Mouse (Mus musculus): ENCODE results near the gene Slc24a3. TPM values are rescaled to one million over a fixed set of nuclear protein-coding genes. Genes with fewer than 3 reads are reported as not detected.

Gene Slc24a3
- polyA plus RNA-seq, 1 experiment from 2014 or later, result 7.9 TPM

DNA sequence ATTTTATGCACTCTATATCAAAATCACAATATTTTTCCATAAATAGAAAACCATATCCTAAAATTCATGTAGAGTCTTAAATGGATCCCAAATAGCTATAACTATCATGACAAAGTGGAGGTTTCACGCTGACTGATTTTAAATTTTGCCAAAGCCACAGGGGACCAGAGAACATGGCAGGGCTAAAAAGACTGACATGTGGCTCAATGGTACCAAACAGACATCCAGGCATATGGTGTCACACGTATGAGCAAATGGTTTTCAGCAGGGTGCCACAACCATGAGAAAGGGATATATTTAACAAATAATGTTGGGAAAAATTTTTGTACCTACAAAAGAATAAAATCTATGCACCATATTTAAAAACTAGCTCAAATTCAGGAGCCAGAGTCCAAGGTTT, 173.3 kb downstream of the Slc24a3 start:
- Histone ChIP-seq H3K4me2 (replicated peaks) (no peak overlapping the region), H3K27me3 (replicated peaks) (no peaks in the 10 kb centered on the region), H3K27ac (no peak overlapping the region), H3K9ac (no peak overlapping the region), H3K36me3 (no peaks in the 10 kb centered on the region), H3K4me3 (no peak overlapping the region), H3K9me3 (no peaks in the 10 kb centered on the region), H3K4me1 (no peaks in the 10 kb centered on the region)
- no peak for ATAC-seq (ENCODE audit: low FRiP score, low read depth)
- WGBS, result 83% methylated on average over 2 of the region's 2 CpGs

DNA sequence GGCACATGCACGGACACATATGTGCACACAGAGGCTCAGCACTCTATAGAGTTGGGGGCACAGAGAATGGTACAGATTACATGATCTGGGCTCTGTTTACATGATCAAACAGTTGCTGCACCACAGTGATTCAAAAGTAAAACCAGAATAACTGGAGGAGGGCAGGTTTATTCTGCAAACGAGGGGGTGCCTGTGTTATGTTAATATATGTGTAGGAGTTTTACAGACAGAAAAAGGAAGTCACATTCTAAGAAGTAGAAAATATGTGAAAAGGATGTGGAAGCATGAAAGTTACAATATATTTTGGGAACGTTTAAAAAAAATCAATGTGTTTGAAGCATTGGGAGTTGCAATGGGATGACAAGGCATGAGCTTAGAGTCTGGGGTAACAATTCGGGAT, 175.4 kb downstream of the Slc24a3 start:
- H3K4me3 ChIP-seq, result no peak overlapping the region
- H3K27ac ChIP-seq, result no peak overlapping the region
- no peaks in the 10 kb centered on the region for H3K27me3 ChIP-seq (replicated peaks)
- H3K36me3 ChIP-seq, result no peaks in the 10 kb centered on the region
- H3K9me3 ChIP-seq, result no peaks in the 10 kb centered on the region
- no peak for ATAC-seq (ENCODE audit: low FRiP score, low read depth)
- H3K4me1 ChIP-seq, result no peaks in the 10 kb centered on the region
- H3K9ac ChIP-seq, result no peak overlapping the region
- H3K4me2 ChIP-seq (replicated peaks), result no peak overlapping the region
- WGBS, result 85% methylated on average over 4 of the region's 4 CpGs

DNA sequence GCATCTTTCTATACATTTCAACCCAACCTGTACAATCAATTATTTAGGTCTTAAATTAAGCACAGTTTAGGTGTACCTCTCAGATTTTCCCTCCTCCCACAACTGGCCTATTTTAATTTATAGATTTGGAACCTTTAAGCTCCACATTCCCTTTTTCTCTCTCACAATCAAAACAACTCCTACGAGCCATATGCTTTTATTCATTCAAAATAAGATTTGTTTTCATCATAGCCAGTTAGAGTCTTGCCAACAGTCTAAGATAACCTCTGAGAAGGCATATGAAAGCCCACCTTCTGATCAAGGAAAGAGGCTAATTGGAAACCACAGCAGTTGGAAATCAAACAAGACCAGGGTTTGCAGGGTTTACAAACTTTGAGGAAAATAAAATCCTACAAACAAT, 177.0 kb downstream of the Slc24a3 start:
- no peak overlapping the region for H3K4me2 ChIP-seq (replicated peaks)
- no peaks in the 10 kb centered on the region for H3K4me1 ChIP-seq
- H3K27ac ChIP-seq, result no peak overlapping the region
- no peaks in the 10 kb centered on the region for H3K36me3 ChIP-seq
- WGBS, result 83% methylated on average over 1 of the region's 1 CpGs
- no peaks in the 10 kb centered on the region for H3K9me3 ChIP-seq
- ATAC-seq (ENCODE audit: low FRiP score, low read depth), result no peak
- no peak overlapping the region for H3K9ac ChIP-seq
- no peaks in the 10 kb centered on the region for H3K27me3 ChIP-seq (replicated peaks)
- no peak overlapping the region for H3K4me3 ChIP-seq

DNA sequence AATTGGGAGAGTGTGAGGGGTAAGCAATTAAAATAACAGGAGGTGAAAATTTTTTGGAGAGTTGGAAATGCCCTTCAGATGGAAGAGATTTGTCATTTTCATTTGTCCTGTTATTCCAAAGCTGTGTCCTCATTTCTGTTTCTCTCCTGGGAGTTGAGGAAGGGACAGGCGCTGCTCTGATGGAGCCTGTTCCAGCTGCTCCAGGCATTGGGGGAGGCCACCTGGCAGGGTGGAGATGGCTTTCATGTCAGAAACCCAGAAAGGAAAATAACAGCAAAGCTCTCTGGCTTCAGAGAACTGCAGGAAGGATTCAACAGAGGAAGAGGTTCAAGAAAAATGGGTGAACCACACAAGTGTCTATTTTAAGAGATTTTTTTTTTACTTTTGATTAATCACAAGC, 186.2 kb downstream of the Slc24a3 start:
- 76% methylated on average over 1 of the region's 1 CpGs for WGBS
- H3K9ac ChIP-seq, result no peak overlapping the region
- ATAC-seq (ENCODE audit: low FRiP score, low read depth), result no peak

DNA sequence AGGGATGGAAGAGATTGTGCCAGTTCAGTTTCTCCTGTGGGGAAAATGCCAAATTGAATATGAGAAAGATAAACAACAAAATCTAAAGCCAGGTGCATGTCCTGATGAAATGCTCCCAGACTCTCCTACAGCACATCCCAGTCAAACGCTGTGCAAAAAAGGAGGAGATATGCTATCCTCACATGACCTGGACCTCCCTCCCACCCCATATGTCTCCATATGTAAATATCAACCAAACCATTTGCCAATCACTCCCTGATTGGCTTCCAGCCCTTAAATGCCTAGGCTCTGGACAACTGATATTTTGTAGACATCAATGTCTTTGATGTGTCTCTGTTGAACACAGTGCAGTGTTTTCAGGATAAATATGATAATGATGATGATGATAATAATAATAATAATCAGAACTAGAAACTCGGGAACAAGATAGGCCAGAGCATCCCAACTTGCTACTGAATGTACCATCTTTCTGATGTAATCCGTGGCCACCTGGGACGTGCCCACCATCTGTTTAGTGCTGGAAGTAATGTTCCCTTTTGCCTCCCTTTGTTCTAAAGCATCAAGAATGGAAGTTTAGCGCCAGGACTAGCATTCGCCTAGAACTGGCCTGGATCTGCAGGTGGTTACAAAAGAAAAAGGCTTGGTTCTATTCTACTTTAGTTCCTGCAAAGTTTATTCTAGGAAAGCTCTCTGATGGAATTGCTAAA, 190.8 kb downstream of the Slc24a3 start:
- H3K4me2 ChIP-seq (replicated peaks), result no peak overlapping the region
- H3K9me3 ChIP-seq, result no peaks in the 10 kb centered on the region
- no peak overlapping the region for H3K4me3 ChIP-seq
- ATAC-seq (ENCODE audit: low FRiP score, low read depth), result no peak
- H3K27ac ChIP-seq, result no peak overlapping the region
- no peaks in the 10 kb centered on the region for H3K36me3 ChIP-seq
- WGBS, result 81% methylated on average over 6 of the region's 6 CpGs
- H3K27me3 ChIP-seq (replicated peaks), result no peaks in the 10 kb centered on the region
- no peak overlapping the region for H3K9ac ChIP-seq
- H3K4me1 ChIP-seq, result no peaks in the 10 kb centered on the region

More for the DNA sequence above, 186.2 kb downstream of the Slc24a3 start:
- no peak overlapping the region for H3K4me3 ChIP-seq
- no peaks in the 10 kb centered on the region for H3K9me3 ChIP-seq
- no peaks in the 10 kb centered on the region for H3K27me3 ChIP-seq (replicated peaks)
- H3K4me1 ChIP-seq, result no peaks in the 10 kb centered on the region
- no peak overlapping the region for H3K4me2 ChIP-seq (replicated peaks)
- H3K36me3 ChIP-seq, result no peaks in the 10 kb centered on the region
- no peak overlapping the region for H3K27ac ChIP-seq

DNA sequence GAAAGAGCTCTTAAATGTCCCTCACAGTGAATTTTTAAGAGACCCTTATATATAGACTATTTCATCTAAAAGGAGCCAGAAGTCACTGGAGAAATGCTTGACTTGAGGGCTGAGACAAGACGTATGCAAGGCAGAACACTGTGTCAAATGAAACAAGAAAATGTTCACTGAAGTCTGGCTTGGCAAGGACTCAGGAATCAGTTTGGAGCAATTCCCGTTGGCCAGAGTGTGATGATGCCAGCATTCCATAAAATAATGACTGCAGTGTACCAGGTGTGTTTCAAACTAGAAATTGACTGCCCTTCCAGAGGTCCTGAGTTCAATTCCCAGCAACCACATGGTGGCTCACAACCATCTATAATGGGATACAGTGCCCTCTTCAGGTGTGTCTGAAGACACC, 196.1 kb downstream of the Slc24a3 start:
- Histone ChIP-seq H3K9ac (no peak overlapping the region), H3K27me3 (replicated peaks) (no peaks in the 10 kb centered on the region), H3K4me2 (replicated peaks) (no peak overlapping the region), H3K27ac (no peak overlapping the region), H3K4me3 (no peak overlapping the region), H3K4me1 (no peaks in the 10 kb centered on the region), H3K9me3 (no peaks in the 10 kb centered on the region), H3K36me3 (no peaks in the 10 kb centered on the region)
- ATAC-seq (ENCODE audit: low FRiP score, low read depth), result no peak
- WGBS, result 78% methylated on average over 2 of the region's 2 CpGs

DNA sequence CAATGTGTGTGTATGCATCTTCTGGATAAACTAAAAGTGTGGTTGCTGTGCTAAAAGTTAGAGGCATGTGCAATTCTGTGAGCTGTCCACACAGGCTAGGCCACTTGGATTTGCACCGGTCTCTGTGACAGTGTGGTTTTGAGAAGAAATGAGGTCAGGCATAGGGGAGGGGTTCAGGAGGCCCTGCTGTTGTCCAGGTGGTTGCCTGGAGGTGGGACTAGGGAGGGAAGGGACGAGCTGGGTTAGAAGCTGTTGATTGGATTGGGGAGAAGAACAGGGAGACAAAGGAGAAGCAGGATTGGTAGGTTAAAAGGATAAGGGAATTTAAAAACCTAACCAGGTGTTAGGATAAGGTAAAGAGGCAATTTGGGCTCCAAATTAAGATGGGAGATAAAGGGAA, 201.1 kb downstream of the Slc24a3 start:
- WGBS, result 83% methylated on average over 2 of the region's 2 CpGs
- no peak overlapping the region for H3K27ac ChIP-seq
- no peaks in the 10 kb centered on the region for H3K36me3 ChIP-seq
- no peaks in the 10 kb centered on the region for H3K9me3 ChIP-seq
- no peaks in the 10 kb centered on the region for H3K27me3 ChIP-seq (replicated peaks)
- no peak overlapping the region for H3K9ac ChIP-seq
- H3K4me1 ChIP-seq, result no peaks in the 10 kb centered on the region
- no peak overlapping the region for H3K4me3 ChIP-seq
- H3K4me2 ChIP-seq (replicated peaks), result no peak overlapping the region
- no peak for ATAC-seq (ENCODE audit: low FRiP score, low read depth)

DNA sequence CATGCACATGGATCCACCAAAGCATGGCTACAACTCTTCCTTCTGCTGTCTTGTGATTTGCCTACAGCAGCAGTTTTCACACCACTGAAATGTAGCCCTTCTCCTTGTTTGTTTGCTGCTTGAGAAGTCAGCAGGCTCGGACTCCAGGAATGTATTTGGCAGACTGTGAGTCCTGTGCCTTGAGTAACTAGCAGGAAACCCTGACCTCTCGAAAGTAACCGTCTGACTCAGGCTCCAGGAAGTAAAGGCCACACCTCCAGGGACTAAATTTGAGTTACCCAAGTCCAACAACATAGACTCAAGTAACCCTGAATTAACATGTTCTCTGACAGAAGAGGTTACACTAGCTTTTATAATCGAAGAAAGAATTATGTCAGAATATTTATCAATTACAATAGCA, 203.2 kb downstream of the Slc24a3 start:
- H3K4me1 ChIP-seq, result no peaks in the 10 kb centered on the region
- H3K27ac ChIP-seq, result no peak overlapping the region
- WGBS, result 82% methylated on average over 4 of the region's 4 CpGs
- no peaks in the 10 kb centered on the region for H3K36me3 ChIP-seq
- no peak overlapping the region for H3K4me3 ChIP-seq
- H3K27me3 ChIP-seq (replicated peaks), result no peaks in the 10 kb centered on the region
- H3K4me2 ChIP-seq (replicated peaks), result no peak overlapping the region
- H3K9ac ChIP-seq, result no peak overlapping the region
- ATAC-seq (ENCODE audit: low FRiP score, low read depth), result no peak
- no peaks in the 10 kb centered on the region for H3K9me3 ChIP-seq

DNA sequence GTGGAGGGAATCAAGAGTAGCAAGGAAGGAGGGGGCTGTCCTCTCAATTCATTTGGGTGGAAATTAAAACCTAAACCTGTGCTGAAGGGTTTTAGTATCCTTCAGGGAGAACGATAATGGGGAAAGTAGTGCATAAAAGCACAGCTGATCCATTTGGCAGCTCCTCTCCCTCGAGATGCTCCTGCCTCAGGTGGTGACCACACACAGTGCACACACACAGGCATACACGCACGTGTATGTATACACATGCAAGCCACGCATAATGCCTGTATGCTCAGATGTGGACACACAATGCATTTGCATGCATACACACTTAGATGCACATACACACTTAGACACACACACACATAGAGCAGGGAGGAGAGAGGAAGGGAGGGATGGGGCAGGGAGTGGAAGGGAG, 206.2 kb downstream of the Slc24a3 start:
- ATAC-seq (ENCODE audit: low FRiP score, low read depth), result peak; percentile 61; the same call in 1 of the 2 replicates
- Histone ChIP-seq H3K4me2 (replicated peaks) (no peak overlapping the region), H3K9ac (no peak overlapping the region), H3K4me3 (no peak overlapping the region), H3K9me3 (no peaks in the 10 kb centered on the region), H3K36me3 (no peaks in the 10 kb centered on the region), H3K27me3 (replicated peaks) (no peaks in the 10 kb centered on the region), H3K4me1 (no peaks in the 10 kb centered on the region), H3K27ac (no peak overlapping the region)
- WGBS, result 72% methylated on average over 5 of the region's 5 CpGs

DNA sequence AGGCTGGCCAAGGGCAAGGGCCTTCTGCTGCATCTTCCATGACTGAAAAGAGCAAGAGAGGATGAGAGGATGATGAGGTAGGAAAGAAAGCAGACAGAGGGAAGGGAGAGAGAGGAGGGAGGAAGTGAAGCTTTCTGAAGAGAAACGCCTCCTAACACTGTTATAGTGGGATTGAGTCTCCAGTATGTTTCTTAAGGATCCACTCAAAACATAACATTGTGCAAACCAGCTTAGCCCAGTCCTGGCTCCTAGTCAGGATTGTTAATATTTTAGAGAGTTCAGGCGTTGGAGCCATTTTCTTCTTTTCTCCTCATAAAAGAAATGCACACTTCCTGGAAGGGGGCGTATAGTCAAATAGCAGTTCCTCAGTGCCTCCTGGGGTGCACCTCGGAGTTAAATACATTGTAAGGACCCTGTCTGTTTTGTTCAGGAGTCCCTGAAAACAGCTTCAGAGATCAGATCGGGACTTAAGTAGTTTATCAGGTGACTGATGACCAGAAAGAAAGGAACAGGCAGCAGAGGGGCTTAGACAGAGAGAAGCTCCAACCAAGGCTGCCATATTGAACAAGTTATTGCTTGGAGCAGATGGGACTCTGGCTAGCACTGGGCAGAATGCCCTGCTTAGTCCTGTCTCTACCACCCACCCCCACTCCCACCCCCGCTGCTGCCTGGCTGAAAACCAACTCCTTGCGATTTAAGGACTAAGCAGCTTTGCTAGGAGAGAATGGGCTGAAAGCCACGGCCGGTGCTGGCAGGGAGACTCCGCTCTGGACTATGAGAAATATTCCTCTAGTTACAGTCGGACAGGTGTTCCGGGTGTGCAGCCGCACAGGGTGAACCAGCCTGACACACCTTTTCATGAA, 215.6 kb downstream of the Slc24a3 start:
- WGBS, result 82% methylated on average over 13 of the region's 13 CpGs
- ATAC-seq (ENCODE audit: low FRiP score, low read depth), result no peak

DNA sequence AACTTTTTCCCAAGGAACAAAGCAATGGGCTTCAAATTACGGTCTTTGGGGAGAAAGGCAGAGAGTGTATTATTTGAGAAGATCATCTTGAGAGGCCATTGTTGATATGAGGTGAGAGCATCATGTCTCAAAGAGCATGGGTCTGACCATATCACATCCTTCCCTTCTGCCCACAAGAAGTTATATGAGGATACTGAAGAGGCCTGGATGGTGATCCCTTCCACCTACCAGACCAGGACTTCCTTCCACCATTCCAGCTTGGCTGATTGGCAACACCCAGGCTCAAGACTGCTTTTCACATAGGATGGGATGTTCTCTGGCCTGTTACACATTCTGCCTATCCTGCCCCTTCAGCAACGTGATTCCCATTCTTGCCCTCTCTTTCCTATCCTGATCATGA, 216.7 kb downstream of the Slc24a3 start:
- no peak overlapping the region for H3K27ac ChIP-seq
- no peaks in the 10 kb centered on the region for H3K27me3 ChIP-seq (replicated peaks)
- H3K4me2 ChIP-seq (replicated peaks), result no peak overlapping the region
- no peaks in the 10 kb centered on the region for H3K4me1 ChIP-seq
- no peak overlapping the region for H3K9ac ChIP-seq
- no peak for ATAC-seq (ENCODE audit: low FRiP score, low read depth)
- H3K36me3 ChIP-seq, result no peaks in the 10 kb centered on the region
- H3K9me3 ChIP-seq, result no peaks in the 10 kb centered on the region
- WGBS, result 92% methylated on average over 2 of the region's 2 CpGs
- H3K4me3 ChIP-seq, result no peak overlapping the region

More for the DNA sequence above, 215.6 kb downstream of the Slc24a3 start:
- H3K9me3 ChIP-seq, result no peaks in the 10 kb centered on the region
- H3K4me3 ChIP-seq, result no peak overlapping the region
- H3K36me3 ChIP-seq, result no peaks in the 10 kb centered on the region
- no peak overlapping the region for H3K4me2 ChIP-seq (replicated peaks)
- H3K27me3 ChIP-seq (replicated peaks), result no peaks in the 10 kb centered on the region
- no peak overlapping the region for H3K27ac ChIP-seq
- no peaks in the 10 kb centered on the region for H3K4me1 ChIP-seq
- H3K9ac ChIP-seq, result no peak overlapping the region

DNA sequence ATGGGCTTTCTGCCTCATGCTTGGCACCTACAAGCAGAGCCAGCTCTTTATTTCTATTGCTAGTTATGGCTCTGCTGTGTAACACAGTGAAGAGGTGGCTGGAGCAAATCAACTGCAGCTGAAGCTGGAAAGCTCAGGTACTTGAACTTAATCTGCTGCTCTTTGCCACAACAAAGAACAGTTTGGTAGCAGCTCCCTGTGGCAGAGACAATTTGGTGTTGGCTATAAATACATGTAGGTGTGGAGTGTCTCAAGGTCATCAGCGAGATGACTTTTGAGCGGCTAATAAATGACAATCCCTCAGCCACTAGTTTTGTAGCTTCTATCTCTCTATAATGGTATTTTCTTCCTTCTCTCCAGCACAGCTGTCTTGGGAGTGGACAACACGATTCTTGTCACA, 217.7 kb downstream of the Slc24a3 start:
- Histone ChIP-seq H3K36me3 (no peaks in the 10 kb centered on the region), H3K9me3 (no peaks in the 10 kb centered on the region), H3K4me3 (no peak overlapping the region), H3K27ac (no peak overlapping the region), H3K9ac (no peak overlapping the region), H3K4me2 (replicated peaks) (no peak overlapping the region), H3K4me1 (no peaks in the 10 kb centered on the region), H3K27me3 (replicated peaks) (no peaks in the 10 kb centered on the region)
- WGBS, result 91% methylated on average over 3 of the region's 3 CpGs
- ATAC-seq (ENCODE audit: low FRiP score, low read depth), result no peak
